Comparison of ENCODE assay signal across 21 mouse cellular contexts in genomic region chr17:53564837-53565236, GRCm38 (mm10). TPM values are rescaled to one million over a fixed set of nuclear protein-coding genes. Genes with fewer than 3 reads are reported as not detected.
DNase-seq lines count a peak whose midpoint lies in the region; ATAC-seq and TF ChIP-seq lines count a peak whose summit lies in the region.
"Had no signal": no experiment of that assay in that cellular context is flagged by ENCODE, and none has a peak within 500 bp of the region (broad histone marks: within the 10 kb centered on the region; RNA-seq: fewer than 3 reads in every experiment).

No protein-coding gene starts in this region.

- no peak overlapping the region for H3K9ac ChIP-seq in liver, embryonic 13.5 days
- no peak overlapping the region for H3K9ac ChIP-seq in ES-E14 (ENCODE audit: insufficient read depth, low read depth, low read length, poor library complexity, severe bottlenecking)
- H3K9ac ChIP-seq: embryonic facial prominence, embryonic 13.5 days; embryonic facial prominence, embryonic 15.5 days; forebrain, embryonic 13.5 days; forebrain, embryonic 15.5 days; forebrain, postnatal 0 days had no signal

- no peak overlapping the region for H3K4me3 ChIP-seq in liver, embryonic 13.5 days (replicated peaks)
- no peak overlapping the region for H3K4me3 ChIP-seq in ES-E14 (ENCODE audit: insufficient read depth in 1 of 2, low read depth in 1 of 2, low read length in 2 of 2, poor library complexity in 1 of 2, severe bottlenecking in 1 of 2)
- H3K4me3 ChIP-seq: embryonic facial prominence, embryonic 13.5 days; embryonic facial prominence, embryonic 15.5 days; erythroblast, embryonic 14.5 days; forebrain, embryonic 13.5 days; forebrain, embryonic 15.5 days had no signal

- no peak overlapping the region for H3K4me2 ChIP-seq in liver, embryonic 13.5 days
- H3K4me2 ChIP-seq: embryonic facial prominence, embryonic 13.5 days; embryonic facial prominence, embryonic 15.5 days; forebrain, embryonic 13.5 days; forebrain, embryonic 15.5 days had no signal

- WGBS in liver, embryonic 13.5 days (ENCODE audit: insufficient replicate concordance), result 72% methylated on average over 4 of the region's 4 CpGs

- ATAC-seq in liver, embryonic 13.5 days (ENCODE audit: low read depth), result no peak
- no peak for ATAC-seq in erythroid progenitor cell, adult 5-6 weeks (replicated peaks; ENCODE audit: low FRiP score, poor library complexity, severe bottlenecking)
- ATAC-seq: activated CD4-positive, CD25-positive, alpha-beta regulatory T cell, adult 4 months; forebrain, embryonic 13.5 days; forebrain, embryonic 15.5 days; forebrain, postnatal 0 days; Patski had no signal

- H3K27me3 ChIP-seq in liver, embryonic 13.5 days, result no peaks in the 10 kb centered on the region
- H3K27me3 ChIP-seq: embryonic facial prominence, embryonic 13.5 days; embryonic facial prominence, embryonic 15.5 days; forebrain, embryonic 13.5 days; forebrain, embryonic 15.5 days; Patski had no signal

- H3K9me3 ChIP-seq in liver, embryonic 13.5 days (replicated peaks), result no peaks in the 10 kb centered on the region
- no peaks in the 10 kb centered on the region for H3K9me3 ChIP-seq in ES-E14 (ENCODE audit: control insufficient read depth, insufficient read depth, low read depth, low read length)
- H3K9me3 ChIP-seq: embryonic facial prominence, embryonic 13.5 days; embryonic facial prominence, embryonic 15.5 days; forebrain, embryonic 13.5 days; forebrain, embryonic 15.5 days had no signal

- H3K4me1 ChIP-seq in liver, embryonic 13.5 days (replicated peaks), result peaks cover 25% of the 10 kb centered on the region
- peaks cover 4 to 21% of the 10 kb centered on the region in 2 experiments; a peak in 3 of 4 replicates for H3K4me1 ChIP-seq in ES-E14 (ENCODE audit: control insufficient read depth in 2 of 2, insufficient read depth in 2 of 2, low read length in 2 of 2, poor library complexity in 1 of 2)

- peak overlapping the region; percentile 29; the same call in 1 of the 2 replicates for H3K27ac ChIP-seq in liver, embryonic 13.5 days
- peak overlapping the region; percentile 99; the same call in 1 of the 2 replicates for H3K27ac ChIP-seq in ES-E14 (ENCODE audit: insufficient read depth, low read depth, low read length, poor library complexity, severe bottlenecking)
- H3K27ac ChIP-seq: embryonic facial prominence, embryonic 13.5 days; embryonic facial prominence, embryonic 15.5 days; forebrain, embryonic 13.5 days; forebrain, embryonic 15.5 days had no signal

- no peaks in the 10 kb centered on the region for H3K36me3 ChIP-seq in liver, embryonic 13.5 days
- H3K36me3 ChIP-seq in ES-E14 (ENCODE audit: control insufficient read depth, insufficient read depth, low read length, poor library complexity, severe bottlenecking), result no peaks in the 10 kb centered on the region
- H3K36me3 ChIP-seq: embryonic facial prominence, embryonic 13.5 days; embryonic facial prominence, embryonic 15.5 days; forebrain, embryonic 15.5 days had no signal

- in situ Hi-C loops in ES-E14 (cut with MboI; ENCODE audit: low sequenced_read_pairs in 2 of 2, unreplicated experiment in 2 of 2), result no loop called here

- DNase-seq in liver, embryonic 13.5 days, result no peak
- no peak for DNase-seq in liver
- DNase-seq in ES-E14 (ENCODE audit: low read depth, low spot score), result no peak
- no peak for DNase-seq in embryo, embryonic 9.5 days (ENCODE audit: extremely low spot score)
- DNase-seq: adrenal gland, adult 8-10 months; adrenal gland, postnatal 14 days; adrenal gland, postnatal 36 days; cerebellum, adult 11-12 months; cerebellum, adult 2 months; cerebellum, postnatal 14 days; cerebellum, postnatal 36 days; forebrain, postnatal 0 days had no signal

TF ChIP-seq in ES-E14, 5 proteins besides CTCF, POLR2A, EP300 and RAD21:
- no peak for TF ChIP-seq HCFC1 (IDR thresholded peaks at IDR 0.05; ENCODE audit: borderline replicate concordance, insufficient read depth, low read length)
- no peak for TF ChIP-seq MAFK (IDR thresholded peaks at IDR 0.05; ENCODE audit: insufficient read depth, low read depth, low read length)
- no peak for TF ChIP-seq CHD2 (IDR thresholded peaks at IDR 0.05; ENCODE audit: low read depth, low read length)
- no peak for TF ChIP-seq ZC3H11A (IDR thresholded peaks at IDR 0.05; ENCODE audit: borderline replicate concordance, low read depth, low read length)
- TF ChIP-seq ZNF384 (IDR thresholded peaks at IDR 0.05; ENCODE audit: low read depth, low read length), result peak; percentile 90

RNA-seq across cellular contexts. Expression of gene Kat2b, which starts 1.8 kb away (rescaled TPM):
- polyA plus RNA-seq in liver, embryonic 13.5 days (2015; fragmentation: Nextera tagmentation; extraction: Ambion mirVana), result 4.6 and 5.1 TPM in 2 replicates
- 25.1 and 32.1 TPM in 2 replicates for total RNA-seq in ES-E14 (2012; rRNA removed)
- total RNA-seq in erythroid progenitor cell, adult 5-6 weeks (2015; ENCODE audit: low replicate concordance), result 64.5 and 72.1 TPM in 2 replicates
- 29.3 and 63.5 TPM in 2 replicates for total RNA-seq in erythroid progenitor cell, adult 5-6 weeks (2017; ENCODE audit: low replicate concordance)

RNA-seq across cellular contexts. Expression of gene Pp2d1, which starts 25.6 kb away (rescaled TPM):
- polyA plus RNA-seq in liver, embryonic 13.5 days (2015; fragmentation: Nextera tagmentation; extraction: Ambion mirVana), result 0.08 and 0.09 TPM in 2 replicates
- 0.31 and 0.48 TPM in 2 replicates for total RNA-seq in ES-E14 (2012; rRNA removed)
- total RNA-seq in erythroid progenitor cell, adult 5-6 weeks (2015; ENCODE audit: low replicate concordance), result not detected in 2 replicates
- total RNA-seq in erythroid progenitor cell, adult 5-6 weeks (2017; ENCODE audit: low replicate concordance), result not detected in 2 replicates
- total RNA-seq: adrenal gland, adult 18-20 months; adrenal gland, adult 8-10 months; adrenal gland, postnatal 14 days; adrenal gland, postnatal 36 days; forebrain, postnatal 0 days had no signal
- polyA plus RNA-seq: cerebellum, adult 2 months; erythroblast, embryonic 14.5 days had no signal
